Mouse (Mus musculus) kidney, embryonic 16.5 days (tissue): ENCODE measurements around the gene Lkaaear1. TPM values are rescaled to one million over a fixed set of nuclear protein-coding genes. Genes with fewer than 3 reads are reported as not detected.

ENCODE experiments used
- polyA plus RNA-seq: library from polyadenylated mRNA; unstranded; fragments of >200 nt; fragmentation: Nextera tagmentation; extraction: Ambion mirVana; gene quantifications from 2 replicates; pipeline ENCODE4 v1.2.1, GENCODE M21; 2015

Lkaaear1 gene
- polyA plus RNA-seq, 1 experiment from 2014 or later, result not detected

Other genes starting within 250 kb of the Lkaaear1 start
- gene Zbtb46, start 239.0 kb downstream of the Lkaaear1 start, polyA plus RNA-seq, result 26.2 and 30.5 TPM in 2 replicates
- gene Abhd16b, start 205.2 kb downstream of the Lkaaear1 start, polyA plus RNA-seq, result 0.15 and 0.20 TPM in 2 replicates
- 168 and 172 TPM in 2 replicates for gene Tpd52l2, start 201.3 kb downstream of the Lkaaear1 start, polyA plus RNA-seq
- 91.7 and 100 TPM in 2 replicates for gene Dnajc5, start 178.0 kb downstream of the Lkaaear1 start, polyA plus RNA-seq
- 66.9 and 71.7 TPM in 2 replicates for gene Uckl1, start 113.5 kb downstream of the Lkaaear1 start, polyA plus RNA-seq
- gene Prpf6, start 106.6 kb downstream of the Lkaaear1 start, polyA plus RNA-seq, result 75.2 and 79.7 TPM in 2 replicates
- 37.8 and 41.1 TPM in 2 replicates for gene Zfp512b, start 105.6 kb downstream of the Lkaaear1 start, polyA plus RNA-seq
- 29.5 and 31.4 TPM in 2 replicates for gene Samd10, start 99.2 kb downstream of the Lkaaear1 start, polyA plus RNA-seq
- gene Gm29797, start 41.4 kb downstream of the Lkaaear1 start, polyA plus RNA-seq, result 0.21 and 0.49 TPM in 2 replicates
- gene Sox18, start 26.8 kb downstream of the Lkaaear1 start, polyA plus RNA-seq, result 61.6 and 65.2 TPM in 2 replicates
- gene Tcea2, start 18.1 kb downstream of the Lkaaear1 start, polyA plus RNA-seq, result 29.3 and 29.9 TPM in 2 replicates
- gene Rgs19, start 4.5 kb downstream of the Lkaaear1 start, polyA plus RNA-seq, result 67.7 and 72.1 TPM in 2 replicates
- gene Oprl1, start 16.6 kb upstream of the Lkaaear1 start, polyA plus RNA-seq, result 0.50 and 0.67 TPM in 2 replicates
- gene Myt1, start 64.9 kb upstream of the Lkaaear1 start, polyA plus RNA-seq, result 0.27 and 0.31 TPM in 2 replicates
- 36.6 and 40.9 TPM in 2 replicates for gene Pcmtd2, start 139.4 kb upstream of the Lkaaear1 start, polyA plus RNA-seq
- 70.4 and 71.5 TPM in 2 replicates for gene Polr3k, start 165.9 kb upstream of the Lkaaear1 start, polyA plus RNA-seq